Comparison of ENCODE assay signal across 8 mouse cellular contexts in genomic region chr19:26845276-26846016, GRCm38 (mm10). TPM values are rescaled to one million over a fixed set of nuclear protein-coding genes. Genes with fewer than 3 reads are reported as not detected.
DNase-seq lines count a peak whose midpoint lies in the region; ATAC-seq lines count a peak whose summit lies in the region.

No protein-coding gene starts in this region.

- peak overlapping the region; percentile 70 for H3K4me2 ChIP-seq in hindbrain, embryonic 15.5 days

- WGBS in hindbrain, embryonic 15.5 days: under 1% methylated on average over 16 of the region's 16 CpGs

- H3K9me3 ChIP-seq in hindbrain, embryonic 15.5 days: no peaks in the 10 kb centered on the region

- H3K4me1 ChIP-seq in hindbrain, embryonic 15.5 days (replicated peaks): peaks cover 20% of the 10 kb centered on the region

- H3K9ac ChIP-seq in hindbrain, embryonic 15.5 days: peak overlapping the region; percentile 68

- no peaks in the 10 kb centered on the region for H3K27me3 ChIP-seq in hindbrain, embryonic 15.5 days

- peak overlapping the region; percentile 98 for H3K27ac ChIP-seq in hindbrain, embryonic 15.5 days (replicated peaks)

- peak; percentile 98 for DNase-seq in NIH3T3 (ENCODE audit: low read depth)
- peak; percentile 92 to 95 for DNase-seq in cerebellum, postnatal 10 days
- DNase-seq in frontal cortex, postnatal 36 days (ENCODE audit: low spot score in 2 of 2): peak; percentile 87 to 92
- DNase-seq in left cerebral cortex, adult 11 months (ENCODE audit: low spot score): peak; percentile 67
- DNase-seq in lung, postnatal 4 days: peak; percentile 82 to 88
- peak; percentile 91 for DNase-seq in retina, postnatal 7 days (ENCODE audit: low read depth, low spot score)
- peak; percentile 38 for DNase-seq in urinary bladder, adult 2 months (ENCODE audit: low spot score)

- no peaks in the 10 kb centered on the region for H3K36me3 ChIP-seq in hindbrain, embryonic 15.5 days

- ATAC-seq in hindbrain, embryonic 15.5 days (ENCODE audit: low FRiP score, low read depth): peak; percentile 94

- H3K4me3 ChIP-seq in hindbrain, embryonic 15.5 days: peak overlapping the region; percentile 52

RNA-seq across cellular contexts. Expression of gene Gm815, which starts 40.2 kb away (rescaled TPM):
- not detected in 2 replicates for polyA plus RNA-seq in hindbrain, embryonic 15.5 days (2015; fragmentation: Nextera tagmentation; extraction: Ambion mirVana)
- polyA plus RNA-seq in urinary bladder, adult 2 months (2012; rRNA removed): not detected in 2 replicates

Comparison
In these comparisons a context has a peak if more than half of its experiments do, and no peak if none do; other contexts are left out.
1. Peak in every context shown above with its lines: DNase-seq, ATAC-seq, H3K4me3 ChIP-seq and H3K27ac ChIP-seq.
2. DNase-seq: peak in every context shown above with its lines; median percentile 98 in NIH3T3; 94 in cerebellum, postnatal 10 days; 91 in retina, postnatal 7 days; 90 in frontal cortex, postnatal 36 days; 85 in lung, postnatal 4 days; 67 in left cerebral cortex, adult 11 months; 38 in urinary bladder, adult 2 months.